Mouse (Mus musculus) megakaryocyte, embryonic 14.5 days (primary cell): ENCODE results near the gene Unc5b.

Experiments
- FLI1 ChIP-seq: IDR thresholded peaks from 2 replicates; pipeline ENCODE4 v1.6.1; 2012; ENCODE audit warnings: low read length, inconsistent platforms, mixed read lengths
- GATA1 ChIP-seq: IDR thresholded peaks from 3 replicates; pipeline ENCODE4 v1.6.1; 2012; ENCODE audit warnings: mixed read lengths, low read length, inconsistent platforms, borderline replicate concordance

GRCm38 (mm10) chr10:60811792-60812525 lies 19.4 kb downstream of the Unc5b start:
- TF ChIP-seq FLI1 (no peak), GATA1 (no peak)
